Mouse (Mus musculus) megakaryocyte progenitor cell, adult 5-6 weeks (primary cell): Measurements from ENCODE around the gene Ulk3. TPM values are rescaled to one million over a fixed set of nuclear protein-coding genes. Genes with fewer than 3 reads are reported as not detected.
A peak's percentile ranks its signal among the peaks of the same experiment; 100 is the strongest.

Experiments used
- ATAC-seq: replicated peaks from 2 replicates; pipeline ENCODE4 v1.8.0; 2016; ENCODE audit warnings: mild to moderate bottlenecking, moderate TSS enrichment, inconsistent platforms; ENCODE audit not compliant: poor library complexity
- total RNA-seq, 2 experiments: library from RNA; stranded (forward) in 1 of 2; stranded (reverse) in 1 of 2; fragments of 157-497, 149-512 nt in 1 of 2; fragments of 200-1000 nt in 1 of 2; gene quantifications; 2 replicates each; pipeline versions ENCODE4 v1.2.3 to v1.2.4; 2015 to 2017

The Ulk3 gene
- total RNA-seq (2015) (4.0 and 4.6 TPM in 2 replicates), total RNA-seq (2017) (1.8 and 2.9 TPM in 2 replicates)

GRCm38 (mm10) chr9:57589224-57590126 is at the start of gene Ulk3:
Ulk3 (plus strand) TSS chr9:57589452.
- ATAC-seq, result peak; percentile 88

GRCm38 (mm10) chr9:57539550-57539949 is 49.7 kb upstream of the Ulk3 start:
- ATAC-seq, result no peak

- peak; percentile 45 for ATAC-seq
These were observed 47.9 kb upstream of the Ulk3 start for GRCm38 (mm10) chr9:57541312-57541711.

- ATAC-seq, result no peak
These were observed 45.3 kb upstream of the Ulk3 start for GRCm38 (mm10) chr9:57543951-57544350.

GRCm38 (mm10) chr9:57547287-57547686 is 42.0 kb upstream of the Ulk3 start:
- ATAC-seq, result peak; percentile 69

- ATAC-seq, result no peak
These were observed 41.4 kb upstream of the Ulk3 start for GRCm38 (mm10) chr9:57547869-57548268.

- ATAC-seq, result no peak
These were observed 40.1 kb upstream of the Ulk3 start for GRCm38 (mm10) chr9:57549186-57549585.

- ATAC-seq, result no peak
These were observed 39.0 kb upstream of the Ulk3 start for GRCm38 (mm10) chr9:57550126-57550862.

- peak; percentile 82 for ATAC-seq
These were observed 36.9 kb upstream of the Ulk3 start, which contains the start of gene Mpi for GRCm38 (mm10) chr9:57552139-57552887. Mpi (minus strand) TSS chr9:57552763.

- no peak for ATAC-seq
These were observed 36.1 kb upstream of the Ulk3 start for GRCm38 (mm10) chr9:57553119-57553518.

GRCm38 (mm10) chr9:57554753-57555152 is 34.5 kb upstream of the Ulk3 start:
- ATAC-seq, result no peak

GRCm38 (mm10) chr9:57557215-57557614 is 32.0 kb upstream of the Ulk3 start:
- ATAC-seq, result no peak

- no peak for ATAC-seq
These were observed 30.6 kb upstream of the Ulk3 start for GRCm38 (mm10) chr9:57558625-57559024.

- ATAC-seq, result no peak
These were observed 29.7 kb upstream of the Ulk3 start for GRCm38 (mm10) chr9:57559568-57559967.

GRCm38 (mm10) chr9:57560263-57560662 is 29.0 kb upstream of the Ulk3 start:
- ATAC-seq, result no peak

- peak; percentile 89 for ATAC-seq
These were observed 28.2 kb upstream of the Ulk3 start, which contains the start of gene Scamp2 for GRCm38 (mm10) chr9:57560861-57561710. Scamp2 (plus strand) TSS chr9:57560943.

GRCm38 (mm10) chr9:57561711-57562099 is 27.5 kb upstream of the Ulk3 start:
- ATAC-seq, result no peak

- peak; percentile 40 for ATAC-seq
These were observed 26.3 kb upstream of the Ulk3 start for GRCm38 (mm10) chr9:57562896-57563372.

- ATAC-seq, result no peak
These were observed 24.6 kb upstream of the Ulk3 start for GRCm38 (mm10) chr9:57564609-57565008.

GRCm38 (mm10) chr9:57565741-57566221 is 23.5 kb upstream of the Ulk3 start:
- ATAC-seq, result peak; percentile 42
